Mouse (Mus musculus) myocyte (in vitro differentiated cells): ENCODE results near the gene Ccdc24.

Source experiments
- MYOD1 ChIP-seq, 3 experiments: IDR thresholded peaks; one replicate each; pipeline ENCODE4 v1.6.1; 2011; ENCODE audit warnings: control low read depth in 2 of 3, low read depth in 2 of 3, mild to moderate bottlenecking in 2 of 3, moderate library complexity in 1 of 3; ENCODE audit not compliant: insufficient read length in 2 of 3, control insufficient read depth in 1 of 3
- MYOG ChIP-seq, 3 experiments: IDR thresholded peaks; one replicate each; pipeline ENCODE4 v1.6.1; 2011; ENCODE audit warnings: control low read depth in 2 of 3, low read depth in 2 of 3, mild to moderate bottlenecking in 2 of 3; ENCODE audit not compliant: insufficient read length in 2 of 3, control insufficient read depth in 1 of 3, insufficient read depth in 1 of 3
- POLR2A ChIP-seq: IDR thresholded peaks from one replicate; pipeline ENCODE4 v1.6.1; 2011; ENCODE audit warnings: low read depth, mild to moderate bottlenecking, control low read depth, moderate library complexity; ENCODE audit not compliant: insufficient read length
- REST ChIP-seq: IDR thresholded peaks from one replicate; pipeline ENCODE4 v1.6.1; 2011; ENCODE audit warnings: mild to moderate bottlenecking, control low read depth, moderate library complexity; ENCODE audit not compliant: insufficient read depth, insufficient read length
- SRF ChIP-seq: IDR thresholded peaks from one replicate; pipeline ENCODE4 v1.6.1; 2011; ENCODE audit warnings: low read depth; ENCODE audit not compliant: control insufficient read depth, insufficient read length
- TCF12 ChIP-seq: IDR thresholded peaks from one replicate; pipeline ENCODE4 v1.6.1; 2011; ENCODE audit warnings: mild to moderate bottlenecking, control low read depth; ENCODE audit not compliant: poor library complexity, insufficient read depth, severe bottlenecking
- USF1 ChIP-seq: IDR thresholded peaks from one replicate; pipeline ENCODE4 v1.6.1; 2011; ENCODE audit warnings: low read depth, mild to moderate bottlenecking, control low read depth, moderate library complexity

- TF ChIP-seq TCF12: no peak
- TF ChIP-seq MYOD1 (IDR thresholded peaks at IDR 0.05; ENCODE audit: control insufficient read depth in 1 of 3, insufficient read length in 2 of 3, low read depth in 2 of 3): no peak
- no peak for TF ChIP-seq POLR2A
- TF ChIP-seq SRF: no peak
- TF ChIP-seq MYOG (IDR thresholded peaks at IDR 0.05; ENCODE audit: control insufficient read depth in 1 of 3, insufficient read depth in 1 of 3, insufficient read length in 2 of 3, low read depth in 2 of 3): peak in 1 of 3 experiments; percentile 8
- TF ChIP-seq USF1: no peak
- TF ChIP-seq REST: no peak
These were observed 1.3 kb upstream of the Ccdc24 start for GRCm38 (mm10) chr4:117873615-117874014.
